Mouse (Mus musculus): ENCODE results near the gene Trpc4ap.

GRCm38 (mm10) chr2:155613953-155614352, 78.2 kb downstream of the Trpc4ap start:
- TF ChIP-seq ETS1 (IDR thresholded peaks at IDR 0.05; ENCODE audit: low read depth, low read length) (no peak), POLR2AphosphoS5 (IDR thresholded peaks at IDR 0.05; ENCODE audit: borderline replicate concordance, low read depth, low read length) (no peak), CTCF (IDR thresholded peaks at IDR 0.05 in 2 of 3, conservative IDR thresholded peaks at IDR 0.05 in 1 of 3; ENCODE audit: control insufficient read depth in 1 of 3, insufficient read depth in 1 of 3, low read depth in 2 of 3, low read length in 3 of 3, poor library complexity in 1 of 3, severe bottlenecking in 1 of 3) (no peak), EP300 (IDR thresholded peaks at IDR 0.05; ENCODE audit: low read depth in 1 of 2, low read length in 2 of 2) (no peak), ZC3H11A (IDR thresholded peaks at IDR 0.05; ENCODE audit: low read depth, low read length) (no peak), MAFK (IDR thresholded peaks at IDR 0.05; ENCODE audit: borderline replicate concordance, low read depth, low read length) (no peak), POLR2A (IDR thresholded peaks at IDR 0.05; ENCODE audit: control insufficient read depth in 1 of 2, insufficient read depth in 1 of 2, low read depth in 1 of 2, low read length in 2 of 2, poor library complexity in 1 of 2) (no peak), NELFE (IDR thresholded peaks at IDR 0.05; ENCODE audit: low read depth, low read length) (no peak), RAD21 (IDR thresholded peaks at IDR 0.05; ENCODE audit: low read depth, low read length) (no peak), USF1 (IDR thresholded peaks at IDR 0.05; ENCODE audit: low read depth, low read length) (no peak), MYC (IDR thresholded peaks at IDR 0.05; ENCODE audit: low read depth, low read length) (no peak), CHD2 (IDR thresholded peaks at IDR 0.05; ENCODE audit: low read length) (no peak), CHD1 (IDR thresholded peaks at IDR 0.05; ENCODE audit: low read depth, low read length) (no peak), GATA1 (IDR thresholded peaks at IDR 0.05; ENCODE audit: low read depth, low read length) (no peak)
